Mouse (Mus musculus) liver, embryonic 12.5 days (tissue): ENCODE results near the gene Zcchc24. TPM values are rescaled to one million over a fixed set of nuclear protein-coding genes. Genes with fewer than 3 reads are reported as not detected.
"Not testable (repeated sequence)": the region's sequence is repeated elsewhere in the genome, so short reads cannot be mapped to it uniquely, and the experiment has no call there.

Source experiments
- ATAC-seq: fragments of 200-750 bp; cut with Nextera tagmentation; 2 replicates; pipeline ENCODE4 v1.8.0; 2017; ENCODE audit warnings: moderate number of reproducible peaks, mild to moderate bottlenecking, moderate library complexity
- H3K27ac ChIP-seq: fragments of 300-500 bp; sonication (generic); 2 replicates; pipeline ENCODE4 v1.5.1; 2016; ENCODE audit warnings: mild to moderate bottlenecking
- H3K27me3 ChIP-seq: fragments of 300-500 bp; sonication (generic); replicated peaks from 2 replicates; pipeline ENCODE4 v1.6.1; 2016; ENCODE audit warnings: mild to moderate bottlenecking, moderate library complexity
- H3K36me3 ChIP-seq: fragments of 300-500 bp; sonication (generic); 2 replicates; pipeline ENCODE4 v1.6.1; 2016; ENCODE audit warnings: mild to moderate bottlenecking, moderate library complexity
- H3K4me1 ChIP-seq: fragments of 300-500 bp; sonication (generic); 2 replicates; pipeline ENCODE4 v1.6.1; 2016
- H3K4me2 ChIP-seq: fragments of 300-500 bp; sonication (generic); 2 replicates; pipeline ENCODE4 v1.6.1; 2016; ENCODE audit warnings: mild to moderate bottlenecking, moderate library complexity
- H3K4me3 ChIP-seq: fragments of 300-500 bp; sonication (generic); 2 replicates; pipeline ENCODE4 v1.5.1; 2016; ENCODE audit warnings: mild to moderate bottlenecking, moderate library complexity
- H3K9ac ChIP-seq: fragments of 300-500 bp; sonication (generic); 2 replicates; pipeline ENCODE4 v1.6.1; 2016; ENCODE audit warnings: mild to moderate bottlenecking, moderate library complexity
- H3K9me3 ChIP-seq: fragments of 300-500 bp; sonication (generic); replicated peaks from 2 replicates; pipeline ENCODE4 v1.6.1; 2016; ENCODE audit warnings: mild to moderate bottlenecking, moderate library complexity
- WGBS: fragments of 180-500 bp; shearing (Covaris S2); methylation state at CpG from one replicate; pipeline ENCODE4 v1.1.7; 2016; ENCODE audit not compliant: insufficient replicate concordance; 5-methylcytosine and 5-hydroxymethylcytosine counted together
- polyA plus RNA-seq: library from polyadenylated mRNA; unstranded; fragments of >200 nt; fragmentation: Nextera tagmentation; extraction: Ambion mirVana; gene quantifications from 2 replicates; pipeline ENCODE4 v1.2.1, GENCODE M21; 2016

Zcchc24 gene
- 6.9 and 7.8 TPM in 2 replicates for polyA plus RNA-seq

- under 1% methylated on average over 44 of the region's 55 CpGs for WGBS
- Histone ChIP-seq H3K4me3 (peak within 1 kb of the TSS; percentile 67), H3K9ac (peak within 1 kb of the TSS; percentile 72), H3K27ac (peak within 1 kb of the TSS; percentile 69), H3K4me2 (peak within 1 kb of the TSS; percentile 91), H3K9me3 (no peaks in the 10 kb centered on the region), H3K36me3 (no peaks in the 10 kb centered on the region), H3K4me1 (peaks cover 59% of the 10 kb centered on the region), H3K27me3 (peaks cover 78% of the 10 kb centered on the region)
- peak; percentile 85 for ATAC-seq
These were observed at the start of gene Zcchc24 for GRCm38 (mm10) chr14:25768915-25769625. Zcchc24 (minus strand) TSS chr14:25769039.

- Histone ChIP-seq H3K36me3 (no peaks in the 10 kb centered on the region), H3K4me1 (no peaks in the 10 kb centered on the region), H3K9me3 (no peaks in the 10 kb centered on the region), H3K27ac (no peak overlapping the region), H3K27me3 (peaks cover 20% of the 10 kb centered on the region; the same call in 1 of the 2 replicates), H3K4me2 (no peak overlapping the region), H3K4me3 (no peak overlapping the region), H3K9ac (no peak overlapping the region)
- whole genome bisulfite sequencing, result 10% methylated on average over 9 of the region's 9 CpGs
- no peak for ATAC-seq
These were observed 47.6 kb upstream of the Zcchc24 start for GRCm38 (mm10) chr14:25816416-25816815.

- Histone ChIP-seq H3K36me3 (no peaks in the 10 kb centered on the region), H3K9ac (no peak overlapping the region), H3K27ac (no peak overlapping the region), H3K9me3 (no peaks in the 10 kb centered on the region), H3K4me1 (no peaks in the 10 kb centered on the region), H3K4me3 (no peak overlapping the region), H3K27me3 (peaks cover 20% of the 10 kb centered on the region; the same call in 1 of the 2 replicates), H3K4me2 (no peak overlapping the region)
- ATAC-seq, result no peak
These were observed 45.3 kb upstream of the Zcchc24 start for GRCm38 (mm10) chr14:25814140-25814539.

GRCm38 (mm10) chr14:25811026-25811425, 42.2 kb upstream of the Zcchc24 start:
- not testable (repeated sequence) for H3K4me2 ChIP-seq, H3K27me3 ChIP-seq, H3K36me3 ChIP-seq, H3K9ac ChIP-seq, H3K9me3 ChIP-seq, H3K4me3 ChIP-seq, H3K4me1 ChIP-seq, H3K27ac ChIP-seq, ATAC-seq
- WGBS, result 39% methylated on average over 1 of the region's 1 CpGs

GRCm38 (mm10) chr14:25806561-25806960, 37.7 kb upstream of the Zcchc24 start:
- no peaks in the 10 kb centered on the region for H3K27me3 ChIP-seq
- no peak for ATAC-seq
- WGBS, result 54% methylated on average over 7 of the region's 7 CpGs

GRCm38 (mm10) chr14:25805871-25806270, 37.0 kb upstream of the Zcchc24 start:
- Histone ChIP-seq H3K4me3 (no peak overlapping the region), H3K27ac (no peak overlapping the region), H3K4me1 (no peaks in the 10 kb centered on the region), H3K9ac (no peak overlapping the region), H3K9me3 (no peaks in the 10 kb centered on the region), H3K4me2 (no peak overlapping the region), H3K27me3 (no peaks in the 10 kb centered on the region), H3K36me3 (no peaks in the 10 kb centered on the region)
- ATAC-seq, result no peak
- WGBS, result 64% methylated on average over 7 of the region's 7 CpGs

More at GRCm38 (mm10) chr14:25806561-25806960, 37.7 kb upstream of the Zcchc24 start:
- no peaks in the 10 kb centered on the region for H3K9me3 ChIP-seq
- no peaks in the 10 kb centered on the region for H3K36me3 ChIP-seq
- H3K4me2 ChIP-seq, result no peak overlapping the region
- no peaks in the 10 kb centered on the region for H3K4me1 ChIP-seq
- H3K27ac ChIP-seq, result no peak overlapping the region
- no peak overlapping the region for H3K4me3 ChIP-seq
- no peak overlapping the region for H3K9ac ChIP-seq

- 43% methylated on average over 3 of the region's 3 CpGs for WGBS
- Histone ChIP-seq H3K9ac (no peak overlapping the region), H3K27me3 (peaks cover 6% of the 10 kb centered on the region), H3K4me3 (no peak overlapping the region), H3K9me3 (no peaks in the 10 kb centered on the region), H3K36me3 (no peaks in the 10 kb centered on the region), H3K27ac (no peak overlapping the region), H3K4me1 (no peaks in the 10 kb centered on the region; the same call in 1 of the 2 replicates), H3K4me2 (no peak overlapping the region)
- no peak for ATAC-seq
These were observed 34.5 kb upstream of the Zcchc24 start for GRCm38 (mm10) chr14:25803246-25803809.

- no peak for ATAC-seq
- Histone ChIP-seq H3K36me3 (no peaks in the 10 kb centered on the region), H3K4me3 (no peak overlapping the region), H3K27ac (no peak overlapping the region), H3K4me1 (no peaks in the 10 kb centered on the region; the same call in 1 of the 2 replicates), H3K4me2 (no peak overlapping the region), H3K9me3 (no peaks in the 10 kb centered on the region), H3K9ac (no peak overlapping the region), H3K27me3 (peaks cover 6% of the 10 kb centered on the region)
These were observed 33.7 kb upstream of the Zcchc24 start for GRCm38 (mm10) chr14:25802511-25802910.

- H3K4me1 ChIP-seq, result no peaks in the 10 kb centered on the region; the same call in 1 of the 2 replicates
- no peak overlapping the region for H3K4me3 ChIP-seq
- WGBS, result 15% methylated on average over 19 of the region's 19 CpGs
- peaks cover 6% of the 10 kb centered on the region for H3K27me3 ChIP-seq
- no peaks in the 10 kb centered on the region for H3K9me3 ChIP-seq
- H3K27ac ChIP-seq, result no peak overlapping the region
- no peak overlapping the region for H3K9ac ChIP-seq
- 0 out of 2 replicates have a peak, but pooled peaks have one; percentile 37 for ATAC-seq
- H3K4me2 ChIP-seq, result no peak overlapping the region
- H3K36me3 ChIP-seq, result no peaks in the 10 kb centered on the region
These were observed 31.5 kb upstream of the Zcchc24 start for GRCm38 (mm10) chr14:25800166-25800960.

GRCm38 (mm10) chr14:25796619-25797018, 27.8 kb upstream of the Zcchc24 start:
- H3K9me3 ChIP-seq, result no peaks in the 10 kb centered on the region
- WGBS, result 64% methylated on average over 7 of the region's 7 CpGs
- H3K36me3 ChIP-seq, result no peaks in the 10 kb centered on the region
- H3K27ac ChIP-seq, result no peak overlapping the region
- no peak for ATAC-seq
- no peak overlapping the region for H3K4me2 ChIP-seq
- peaks cover 3% of the 10 kb centered on the region; the same call in 1 of the 2 replicates for H3K4me1 ChIP-seq
- H3K27me3 ChIP-seq, result peaks cover 6% of the 10 kb centered on the region
- no peak overlapping the region for H3K9ac ChIP-seq
- H3K4me3 ChIP-seq, result no peak overlapping the region

GRCm38 (mm10) chr14:25795561-25796174, 26.8 kb upstream of the Zcchc24 start:
- H3K4me1 ChIP-seq, result peaks cover 3% of the 10 kb centered on the region; the same call in 1 of the 2 replicates
- no peak overlapping the region for H3K9ac ChIP-seq
- no peak overlapping the region for H3K4me2 ChIP-seq
- 29% methylated on average over 10 of the region's 10 CpGs for WGBS
- no peaks in the 10 kb centered on the region for H3K36me3 ChIP-seq
- no peak for ATAC-seq
- no peak overlapping the region for H3K4me3 ChIP-seq
- H3K27me3 ChIP-seq, result peaks cover 6% of the 10 kb centered on the region
- H3K9me3 ChIP-seq, result no peaks in the 10 kb centered on the region
- H3K27ac ChIP-seq, result no peak overlapping the region
